Mouse (Mus musculus) ES-Bruce4 (cell line): ENCODE results near the gene Tmem140. TPM values are rescaled to one million over a fixed set of nuclear protein-coding genes. Genes with fewer than 3 reads are reported as not detected.

Experiments used
- H3K27ac ChIP-seq: 2 replicates; pipeline ENCODE4 v1.5.1; 2012; ENCODE audit warnings: low read length, inconsistent platforms; ENCODE audit not compliant: insufficient read depth
- H3K27me3 ChIP-seq: 2 replicates; pipeline ENCODE4 v1.6.1; 2012; ENCODE audit warnings: mild to moderate bottlenecking, low read length, inconsistent platforms; ENCODE audit not compliant: control insufficient read depth, poor library complexity, insufficient read depth, severe bottlenecking
- H3K36me3 ChIP-seq: 2 replicates; pipeline ENCODE4 v1.6.1; 2012; ENCODE audit warnings: inconsistent platforms, mild to moderate bottlenecking, low read length, moderate library complexity; ENCODE audit not compliant: control insufficient read depth, poor library complexity, insufficient read depth, severe bottlenecking
- H3K4me1 ChIP-seq: one replicate; pipeline ENCODE4 v1.8.1; 2011; ENCODE audit warnings: low read length; ENCODE audit not compliant: control insufficient read depth, insufficient read depth
- H3K4me3 ChIP-seq: 2 replicates; pipeline ENCODE4 v1.5.1; 2011; ENCODE audit warnings: low read depth, mild to moderate bottlenecking, low read length
- H3K9ac ChIP-seq: 2 replicates; pipeline ENCODE4 v1.6.1; 2012; ENCODE audit warnings: low read depth, mild to moderate bottlenecking, inconsistent platforms; ENCODE audit not compliant: poor library complexity, severe bottlenecking
- H3K9me3 ChIP-seq: replicated peaks from 2 replicates; pipeline ENCODE4 v1.6.1; 2012; ENCODE audit warnings: mild to moderate bottlenecking, low read length, inconsistent platforms; ENCODE audit not compliant: control insufficient read depth, poor library complexity, insufficient read depth, severe bottlenecking
- CTCF ChIP-seq: IDR thresholded peaks from one replicate; pipeline ENCODE4 v1.8.1; 2011; ENCODE audit warnings: low read depth, low read length
- EP300 ChIP-seq: IDR thresholded peaks from 2 replicates; pipeline ENCODE4 v1.6.1; 2011; ENCODE audit warnings: low read depth, low read length; ENCODE audit not compliant: insufficient read depth
- POLR2A ChIP-seq: IDR thresholded peaks from one replicate; pipeline ENCODE4 v1.8.1; 2011; ENCODE audit warnings: low read length; ENCODE audit not compliant: insufficient read depth
- polyA plus RNA-seq: library from polyadenylated mRNA; stranded (reverse); fragments of >200 nt; gene quantifications from 2 replicates; pipeline ENCODE4 v1.2.4, GENCODE M21; 2011; ENCODE audit warnings: low read depth; ENCODE audit not compliant: missing spikeins, insufficient read depth, insufficient read length

The Tmem140 gene
- polyA plus RNA-seq, 1 experiment = 5.4 TPM

GRCm38 (mm10) chr6:34919956-34920355 is 57.0 kb downstream of the Tmem140 start, which contains the start of gene Stra8:
Stra8 (plus strand) TSS chr6:34920163.
- H3K27me3 ChIP-seq = no peaks in the 10 kb centered on the region
- TF ChIP-seq CTCF (no peak), EP300 (0 out of 2 replicates have a peak, but pooled peaks have one; percentile 47), POLR2A (no peak)
- H3K27ac ChIP-seq = no peak within 1 kb of the TSS
- H3K4me1 ChIP-seq = peaks cover 5% of the 10 kb centered on the region
- no peak within 1 kb of the TSS for H3K9ac ChIP-seq
- H3K9me3 ChIP-seq = no peaks in the 10 kb centered on the region
- peak within 1 kb of the TSS; percentile 22; the same call in 1 of the 2 replicates for H3K4me3 ChIP-seq
- H3K36me3 ChIP-seq = no peaks in the 10 kb centered on the region

GRCm38 (mm10) chr6:34920631-34921030 is 57.7 kb downstream of the Tmem140 start:
- Histone ChIP-seq H3K4me1 (peaks cover 5% of the 10 kb centered on the region), H3K27ac (no peak overlapping the region), H3K4me3 (no peak overlapping the region), H3K36me3 (no peaks in the 10 kb centered on the region), H3K9ac (no peak overlapping the region), H3K9me3 (no peaks in the 10 kb centered on the region), H3K27me3 (no peaks in the 10 kb centered on the region)
- no peak for TF ChIP-seq CTCF
- TF ChIP-seq POLR2A = no peak

- Histone ChIP-seq H3K9me3 (no peaks in the 10 kb centered on the region), H3K27me3 (no peaks in the 10 kb centered on the region), H3K4me1 (peaks cover 5% of the 10 kb centered on the region), H3K36me3 (no peaks in the 10 kb centered on the region), H3K27ac (no peak overlapping the region; the same call in 1 of the 2 replicates), H3K9ac (no peak overlapping the region), H3K4me3 (peak overlapping the region; percentile 18)
- TF ChIP-seq POLR2A (no peak), CTCF (peak; percentile 98), EP300 (peak; percentile 57; the same call in 1 of the 2 replicates)
These were observed 59.0 kb downstream of the Tmem140 start for GRCm38 (mm10) chr6:34921941-34922340.

Other genes starting within 250 kb of the Tmem140 start
- 2.9 and 3.3 TPM in 2 replicates for gene Agbl3, start 82.7 kb upstream of the Tmem140 start, polyA plus RNA-seq
- 9.7 and 10.2 TPM in 2 replicates for gene Cyren, start 14.9 kb downstream of the Tmem140 start, polyA plus RNA-seq
- 29.9 and 32.8 TPM in 2 replicates for gene Wdr91, start 47.7 kb downstream of the Tmem140 start, polyA plus RNA-seq
- gene Stra8, start 57.0 kb downstream of the Tmem140 start, polyA plus RNA-seq = 0.69 and 0.94 TPM in 2 replicates
- gene Slc23a4, start 125.3 kb downstream of the Tmem140 start, polyA plus RNA-seq = 1.3 and 2.4 TPM in 2 replicates